Mouse (Mus musculus) thymus, adult 18-20 months (tissue): ENCODE results near the gene Zfp658.
A peak's percentile ranks its signal among the peaks of the same experiment; 100 is the strongest.

ENCODE experiments used
- DNase-seq, 2 experiments: peaks; one replicate each; pipeline ENCODE4 v3.0.0; 2022; ENCODE audit warnings: mixed read lengths in 2 of 2

Gene Zfp658

GRCm38 (mm10) chr7:43562006-43562633, at the start of gene Zfp658:
Zfp658 (plus strand) TSS chr7:43562256.
- DNase-seq, result peak; percentile 54 to 72

GRCm38 (mm10) chr7:43512519-43512918, 49.5 kb upstream of the Zfp658 start:
- DNase-seq, result no peak

GRCm38 (mm10) chr7:43515076-43515475, 47.0 kb upstream of the Zfp658 start:
- DNase-seq, result no peak

- DNase-seq, result no peak
These were observed 43.7 kb upstream of the Zfp658 start for GRCm38 (mm10) chr7:43518341-43518740.

GRCm38 (mm10) chr7:43522776-43523175, 39.3 kb upstream of the Zfp658 start:
- DNase-seq, result no peak

- DNase-seq, result no peak
These were observed 36.7 kb upstream of the Zfp658 start for GRCm38 (mm10) chr7:43525313-43525712.

- DNase-seq, result no peak
These were observed 31.8 kb upstream of the Zfp658 start for GRCm38 (mm10) chr7:43530216-43530785.

- DNase-seq, result no peak
These were observed 29.0 kb upstream of the Zfp658 start for GRCm38 (mm10) chr7:43532936-43533505.

GRCm38 (mm10) chr7:43538524-43538923, 23.5 kb upstream of the Zfp658 start:
- no peak for DNase-seq

- DNase-seq, result no peak
These were observed 17.7 kb upstream of the Zfp658 start, which contains the start of gene Cd33 for GRCm38 (mm10) chr7:43544225-43544977. Cd33 (minus strand) TSS chr7:43544428.

- DNase-seq, result no peak
These were observed 16.2 kb upstream of the Zfp658 start for GRCm38 (mm10) chr7:43545656-43546545.

GRCm38 (mm10) chr7:43547666-43548065, 14.4 kb upstream of the Zfp658 start:
- DNase-seq, result no peak

- no peak for DNase-seq
These were observed 13.8 kb upstream of the Zfp658 start for GRCm38 (mm10) chr7:43548206-43548605.

- DNase-seq, result no peak
These were observed 8.9 kb upstream of the Zfp658 start for GRCm38 (mm10) chr7:43553153-43553552.

- DNase-seq, result no peak
These were observed 7.5 kb upstream of the Zfp658 start for GRCm38 (mm10) chr7:43554550-43554949.

GRCm38 (mm10) chr7:43555351-43555750, 6.7 kb upstream of the Zfp658 start:
- DNase-seq, result no peak

GRCm38 (mm10) chr7:43556901-43557300, 5.2 kb upstream of the Zfp658 start:
- no peak for DNase-seq

- no peak for DNase-seq
These were observed 605 bp downstream of the Zfp658 start for GRCm38 (mm10) chr7:43562651-43563070.

GRCm38 (mm10) chr7:43563300-43563699, 1.2 kb downstream of the Zfp658 start:
- no peak for DNase-seq

GRCm38 (mm10) chr7:43571216-43571615, 9.2 kb downstream of the Zfp658 start:
- no peak for DNase-seq

- DNase-seq, result peak; percentile 85 to 94
These were observed 17.6 kb downstream of the Zfp658 start, which contains the start of gene Zfp719 for GRCm38 (mm10) chr7:43579440-43580171. Zfp719 (plus strand) TSS chr7:43579610.

GRCm38 (mm10) chr7:43580526-43580925, 18.5 kb downstream of the Zfp658 start:
- DNase-seq, result no peak
